Mouse (Mus musculus) ES-E14 (cell line): ENCODE results near the gene Tmem62. TPM values are rescaled to one million over a fixed set of nuclear protein-coding genes. Genes with fewer than 3 reads are reported as not detected.

ENCODE experiments used
- DNase-seq: peaks from one replicate; pipeline ENCODE4 v3.0.0-alpha.2; 2013; ENCODE audit warnings: low read depth, low spot score
- H3K27ac ChIP-seq: 2 replicates; pipeline ENCODE4 v1.5.1; 2012; ENCODE audit warnings: low read depth, mild to moderate bottlenecking, low read length, moderate library complexity, mixed read lengths; ENCODE audit not compliant: poor library complexity, insufficient read depth, severe bottlenecking
- H3K36me3 ChIP-seq: 2 replicates; pipeline ENCODE4 v1.6.1; 2012; ENCODE audit warnings: mild to moderate bottlenecking, low read length, moderate library complexity, mixed read lengths; ENCODE audit not compliant: control insufficient read depth, poor library complexity, insufficient read depth, severe bottlenecking
- H3K4me1 ChIP-seq, 2 experiments: fragments of 150-350 bp in 1 of 2; sonication (generic) in 1 of 2; 2 replicates each; pipeline ENCODE4 v1.6.1; 2012; ENCODE audit warnings: low read length in 2 of 2, mild to moderate bottlenecking in 1 of 2, mixed read lengths in 1 of 2; ENCODE audit not compliant: control insufficient read depth in 2 of 2, insufficient read depth in 2 of 2, poor library complexity in 1 of 2
- H3K4me3 ChIP-seq, 2 experiments: fragments of 150-350 bp in 1 of 2; sonication (generic) in 1 of 2; 2 replicates each; pipeline ENCODE4 v1.5.1; 2012; ENCODE audit warnings: low read length in 2 of 2, low read depth in 1 of 2, mild to moderate bottlenecking in 1 of 2, mixed read lengths in 1 of 2; ENCODE audit not compliant: insufficient read depth in 1 of 2, poor library complexity in 1 of 2, severe bottlenecking in 1 of 2
- H3K9ac ChIP-seq: 2 replicates; pipeline ENCODE4 v1.6.1; 2012; ENCODE audit warnings: low read depth, mild to moderate bottlenecking, low read length, mixed read lengths; ENCODE audit not compliant: poor library complexity, insufficient read depth, severe bottlenecking
- H3K9me3 ChIP-seq: fragments of 150-350 bp; sonication (generic); 2 replicates; pipeline ENCODE4 v1.6.1; 2012; ENCODE audit warnings: low read depth, mild to moderate bottlenecking, low read length; ENCODE audit not compliant: control insufficient read depth, insufficient read depth
- CHD2 ChIP-seq: IDR thresholded peaks from 2 replicates; pipeline ENCODE4 v1.6.1; 2014; ENCODE audit warnings: mild to moderate bottlenecking, low read depth, low read length, inconsistent platforms
- HCFC1 ChIP-seq: IDR thresholded peaks from 2 replicates; pipeline ENCODE4 v1.6.1; 2012; ENCODE audit warnings: low read length, inconsistent platforms, borderline replicate concordance; ENCODE audit not compliant: insufficient read depth
- MAFK ChIP-seq: IDR thresholded peaks from 2 replicates; pipeline ENCODE4 v1.6.1; 2014; ENCODE audit warnings: mild to moderate bottlenecking, low read depth, low read length, inconsistent platforms; ENCODE audit not compliant: insufficient read depth
- ZC3H11A ChIP-seq: IDR thresholded peaks from 2 replicates; pipeline ENCODE4 v1.6.1; 2012; ENCODE audit warnings: low read depth, mild to moderate bottlenecking, inconsistent platforms, low read length, borderline replicate concordance
- ZNF384 ChIP-seq: IDR thresholded peaks from 2 replicates; pipeline ENCODE4 v1.6.1; 2012; ENCODE audit warnings: low read depth, low read length, inconsistent platforms
- in situ Hi-C, 2 experiments: fragments of 600-800 bp; cut with MboI; formaldehyde crosslinking; loops; one replicate each; pipeline ENCODE4 v1.15.1; 2025; ENCODE audit warnings: low sequenced_read_pairs in 2 of 2, inconsistent platforms in 1 of 2; ENCODE audit not compliant: unreplicated experiment in 2 of 2
- total RNA-seq: library from RNA; depleted of rRNA; stranded (reverse); fragments of 300-350 nt; gene quantifications from 2 replicates; pipeline ENCODE4 v1.2.3, GENCODE M21; 2012

The Tmem62 gene
- total RNA-seq, 1 experiment = 3.6 TPM

DNA sequence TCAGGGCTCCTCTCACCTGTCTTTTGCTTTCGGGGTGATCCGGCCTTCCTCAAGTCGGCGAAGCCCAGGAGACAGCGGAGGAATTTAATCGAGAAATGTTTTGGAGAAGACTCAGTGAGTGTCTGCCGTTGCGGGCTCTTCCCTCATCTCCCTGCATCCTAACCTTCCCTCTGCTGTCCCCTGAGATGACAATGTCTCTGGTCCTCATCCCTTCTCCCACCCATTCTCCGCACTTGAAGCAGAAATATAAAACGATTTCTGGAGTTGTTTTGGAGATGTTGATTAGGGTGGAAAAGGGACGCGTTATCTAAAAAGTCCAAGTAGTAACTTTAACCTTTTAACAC, 31.8 kb downstream of the Tmem62 start:
- Histone ChIP-seq H3K4me3 (peak overlapping the region; percentile 74 to 98), H3K9ac (peak overlapping the region; percentile 82), H3K36me3 (no peaks in the 10 kb centered on the region), H3K9me3 (no peaks in the 10 kb centered on the region), H3K4me1 (no peaks in the 10 kb centered on the region), H3K27ac (no peak overlapping the region)
- TF ChIP-seq ZC3H11A (no peak), MAFK (no peak), CHD2 (no peak), ZNF384 (no peak), HCFC1 (no peak)
- DNase-seq = no peak
- in situ Hi-C loops = no loop called here

DNA sequence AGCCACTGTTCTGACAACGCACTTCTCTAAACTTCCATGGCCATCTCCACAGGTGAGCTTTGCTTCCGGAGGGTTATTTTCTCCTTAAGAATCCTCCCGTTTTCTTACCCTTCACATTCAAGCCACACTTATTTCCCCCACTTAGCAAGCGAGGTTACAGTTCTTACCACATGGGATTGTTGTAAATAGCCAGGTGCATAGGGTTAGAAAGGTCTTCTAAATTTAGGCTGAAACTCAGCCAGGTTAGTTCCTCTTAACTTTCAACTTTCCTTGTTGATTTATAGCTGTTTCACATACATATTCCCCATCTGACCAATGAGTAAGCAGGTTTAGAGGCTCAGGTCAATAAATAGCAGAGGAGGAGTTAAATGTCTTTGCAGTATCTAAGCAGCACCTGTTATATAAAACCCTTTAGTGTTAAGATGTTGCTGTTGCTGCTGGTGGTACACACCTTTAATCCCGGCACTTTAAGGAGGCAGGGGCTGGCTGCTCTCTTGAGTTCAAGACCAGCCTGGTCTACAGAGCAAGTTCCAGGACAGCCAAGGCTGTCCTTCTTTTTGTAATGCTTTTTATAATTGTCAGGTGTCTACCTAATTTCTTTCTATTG, 32.4 kb downstream of the Tmem62 start:
- TF ChIP-seq ZC3H11A = no peak
- Histone ChIP-seq H3K4me3 (peak overlapping the region; percentile 74 to 98), H3K9ac (peak overlapping the region; percentile 82; the same call in 1 of the 2 replicates), H3K9me3 (no peaks in the 10 kb centered on the region), H3K36me3 (no peaks in the 10 kb centered on the region), H3K27ac (no peak overlapping the region), H3K4me1 (no peaks in the 10 kb centered on the region)
- no peak for DNase-seq
- in situ Hi-C loops = no loop called here

DNA sequence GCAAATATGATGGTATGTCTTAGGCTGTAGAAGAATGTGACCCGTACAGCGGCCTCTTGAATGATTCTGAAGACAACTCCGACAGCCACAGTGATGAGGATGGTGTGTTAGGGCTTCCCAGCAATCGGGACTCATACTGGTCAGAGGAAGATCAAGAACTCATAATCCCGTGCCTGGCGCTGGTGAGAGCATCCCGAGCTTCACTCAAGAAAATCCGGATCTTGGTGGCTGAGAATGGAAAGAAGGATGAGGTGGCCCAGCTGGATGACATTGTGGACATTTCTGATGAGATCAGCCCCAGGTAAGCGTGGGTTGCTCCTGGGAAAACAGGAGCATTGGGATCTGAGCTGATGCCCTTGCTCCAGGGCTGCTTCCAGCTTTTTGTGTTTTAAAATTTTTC, 35.9 kb downstream of the Tmem62 start:
- DNase-seq = no peak
- Histone ChIP-seq H3K27ac (no peak overlapping the region), H3K4me3 (no peak overlapping the region), H3K4me1 (no peaks in the 10 kb centered on the region), H3K9me3 (no peaks in the 10 kb centered on the region), H3K9ac (no peak overlapping the region), H3K36me3 (no peaks in the 10 kb centered on the region)
- TF ChIP-seq CHD2 (no peak), ZC3H11A (no peak), HCFC1 (no peak), ZNF384 (no peak), MAFK (no peak)
- in situ Hi-C loops = no loop called here

DNA sequence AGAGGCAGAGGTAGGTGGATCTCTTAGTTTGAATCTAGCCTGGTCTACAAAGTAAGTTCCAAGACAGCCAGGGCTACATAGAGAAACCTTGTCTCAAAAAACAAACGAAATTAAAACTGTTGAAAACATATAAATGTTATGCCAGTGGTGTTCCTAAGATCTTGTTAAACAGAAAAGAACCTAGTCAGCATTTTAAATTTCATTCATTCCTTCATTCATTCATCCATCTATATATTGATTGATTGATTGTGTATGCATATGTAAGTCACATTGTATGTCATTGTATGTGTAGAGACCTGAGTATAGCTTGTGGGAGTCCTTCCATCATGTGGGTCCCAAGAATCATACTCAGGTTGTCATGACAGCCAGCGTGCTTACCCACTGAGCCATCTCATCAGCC, 38.7 kb downstream of the Tmem62 start:
- no peak overlapping the region for H3K27ac ChIP-seq
- no peaks in the 10 kb centered on the region for H3K9me3 ChIP-seq
- DNase-seq = no peak
- in situ Hi-C loops = no loop called here
- no peaks in the 10 kb centered on the region for H3K36me3 ChIP-seq
- TF ChIP-seq ZC3H11A (no peak), CHD2 (no peak), HCFC1 (no peak), ZNF384 (no peak), MAFK (0 out of 2 replicates have a peak, but pooled peaks have one; percentile 27)
- no peak overlapping the region for H3K9ac ChIP-seq
- H3K4me3 ChIP-seq = no peak overlapping the region
- no peaks in the 10 kb centered on the region for H3K4me1 ChIP-seq

DNA sequence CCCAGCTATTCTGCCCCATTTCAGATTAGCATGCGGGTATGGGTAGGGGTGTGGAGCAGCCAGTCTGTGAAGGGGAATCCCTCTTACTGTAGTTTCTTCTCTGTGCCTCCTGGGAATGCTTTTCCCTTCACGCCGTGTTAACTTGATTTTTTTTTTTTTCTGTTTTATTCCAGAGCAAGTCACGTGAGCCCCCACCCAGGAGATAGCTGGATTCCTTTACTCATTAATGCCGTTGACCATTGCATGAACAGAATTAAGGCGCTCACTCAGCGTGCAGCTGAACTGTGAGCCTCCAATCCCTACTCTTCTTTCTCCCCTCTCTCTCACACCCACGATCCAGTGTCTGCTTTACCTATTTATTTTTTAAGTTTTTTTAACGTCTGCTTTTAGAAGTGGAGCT, 39.4 kb downstream of the Tmem62 start:
- Histone ChIP-seq H3K4me1 (no peaks in the 10 kb centered on the region), H3K9me3 (no peaks in the 10 kb centered on the region), H3K4me3 (no peak overlapping the region), H3K9ac (no peak overlapping the region), H3K27ac (no peak overlapping the region), H3K36me3 (no peaks in the 10 kb centered on the region)
- in situ Hi-C loops = no loop called here
- TF ChIP-seq CHD2 (no peak), ZC3H11A (no peak), MAFK (no peak), HCFC1 (no peak), ZNF384 (no peak)
- DNase-seq = no peak
